Mouse (Mus musculus) hindlimb bud, embryonic 11.5 days (tissue): ENCODE measurements around the gene Ippk.

Source experiments
- DNase-seq: peaks from one replicate; pipeline ENCODE4 v3.0.0-alpha.2; 2012; ENCODE audit warnings: low read depth, low spot score; ENCODE audit errors: extremely low spot score

Ippk gene

DNA sequence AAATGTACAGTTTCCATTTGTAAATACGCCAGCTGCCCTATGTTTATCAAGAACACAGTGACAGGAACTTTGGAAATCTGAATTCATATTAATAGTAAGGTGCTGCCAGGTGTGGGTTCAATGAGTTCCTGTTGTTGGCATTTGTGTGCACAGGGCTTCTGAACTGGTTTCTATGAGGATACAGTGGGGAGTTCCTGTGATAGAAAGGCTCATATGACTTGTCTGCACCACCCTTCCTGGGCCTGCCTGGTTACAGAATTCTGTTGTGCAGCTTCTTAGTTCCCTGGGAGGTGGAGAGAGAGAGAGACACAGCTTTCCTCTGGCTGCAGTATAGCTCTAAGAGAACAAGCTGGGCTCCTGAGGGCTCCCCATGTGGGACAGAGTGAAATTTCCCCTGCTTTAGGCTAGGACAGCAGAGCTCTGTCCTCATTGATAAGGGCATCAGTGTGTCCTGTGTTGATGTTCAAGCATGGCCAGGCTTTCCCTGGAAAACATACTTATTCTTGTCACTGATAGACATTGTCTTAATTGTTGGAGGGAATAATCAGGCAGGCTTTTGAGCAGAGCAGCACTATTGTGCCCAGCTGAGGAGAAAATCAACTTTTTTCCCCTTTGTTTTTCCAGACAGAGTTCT lies 7.1 kb downstream of the Ippk start:
- no peak for DNase-seq

- no peak for DNase-seq
These were observed 9.5 kb downstream of the Ippk start for GRCm38 (mm10) chr13:49430529-49430928.

DNA sequence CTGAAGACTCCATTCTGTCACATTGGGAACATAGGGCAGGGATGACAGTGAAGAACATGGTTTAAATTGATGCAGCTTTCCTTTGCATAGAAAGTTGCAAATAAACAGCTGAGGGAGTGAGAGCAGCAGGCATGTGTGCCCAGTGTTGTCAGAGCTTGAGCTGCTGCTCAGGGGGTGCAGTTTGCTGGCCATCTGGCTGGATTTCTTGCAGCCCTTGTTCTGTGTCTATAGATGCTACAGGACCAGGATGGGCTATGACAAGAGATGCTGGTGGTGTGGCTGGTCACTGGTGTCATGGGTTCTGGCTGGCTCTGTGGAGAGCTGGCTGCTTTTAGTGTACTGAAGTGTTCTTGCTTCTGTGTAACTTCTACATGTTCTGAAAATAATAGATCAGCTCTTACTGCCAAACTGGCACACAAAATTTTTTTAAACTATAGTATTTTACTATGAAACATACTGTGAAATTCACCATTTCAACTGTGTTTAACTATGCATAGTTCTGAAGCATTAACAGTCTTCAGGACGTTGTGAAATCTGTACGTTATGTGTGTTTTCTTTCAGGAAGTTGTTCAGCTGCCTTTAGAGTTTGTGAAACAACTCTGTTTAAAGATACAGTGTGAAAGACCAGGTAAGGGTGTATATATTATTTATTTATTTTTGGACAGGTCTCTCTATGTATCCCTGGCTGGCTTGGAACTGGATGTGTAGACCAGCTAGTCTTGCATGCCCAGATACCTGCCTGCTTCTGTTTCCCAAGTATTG lies 12.4 kb downstream of the Ippk start:
- DNase-seq, result no peak

GRCm38 (mm10) chr13:49435745-49436144 lies 14.7 kb downstream of the Ippk start:
- DNase-seq, result no peak

- no peak for DNase-seq
These were observed 15.1 kb downstream of the Ippk start for GRCm38 (mm10) chr13:49436170-49436569.

- no peak for DNase-seq
These were observed 23.4 kb downstream of the Ippk start for GRCm38 (mm10) chr13:49444451-49444850.

GRCm38 (mm10) chr13:49449318-49449749 lies 28.3 kb downstream of the Ippk start:
- peak; percentile 41 for DNase-seq

DNA sequence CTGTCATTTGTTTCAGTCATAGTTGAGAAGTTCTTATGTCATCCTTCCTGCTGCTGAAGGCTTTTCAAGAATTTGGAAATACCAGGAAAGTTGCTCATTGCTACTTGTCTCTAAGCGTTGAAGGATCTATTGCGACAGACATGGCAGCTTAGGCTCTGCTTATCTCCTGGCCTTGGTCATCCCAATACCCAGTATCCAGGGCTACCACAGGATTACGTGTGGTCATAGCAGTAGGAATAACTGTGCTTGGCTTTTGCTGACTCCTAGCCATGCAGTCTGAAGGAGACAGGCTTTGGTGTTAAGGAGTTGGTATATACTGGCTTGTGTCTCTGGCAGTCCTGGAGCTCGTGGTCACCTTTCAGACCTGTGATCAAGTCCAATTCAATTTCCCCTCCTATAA lies 39.2 kb downstream of the Ippk start:
- DNase-seq, result no peak

GRCm38 (mm10) chr13:49460692-49461414 lies 39.8 kb downstream of the Ippk start:
- no peak for DNase-seq

DNA sequence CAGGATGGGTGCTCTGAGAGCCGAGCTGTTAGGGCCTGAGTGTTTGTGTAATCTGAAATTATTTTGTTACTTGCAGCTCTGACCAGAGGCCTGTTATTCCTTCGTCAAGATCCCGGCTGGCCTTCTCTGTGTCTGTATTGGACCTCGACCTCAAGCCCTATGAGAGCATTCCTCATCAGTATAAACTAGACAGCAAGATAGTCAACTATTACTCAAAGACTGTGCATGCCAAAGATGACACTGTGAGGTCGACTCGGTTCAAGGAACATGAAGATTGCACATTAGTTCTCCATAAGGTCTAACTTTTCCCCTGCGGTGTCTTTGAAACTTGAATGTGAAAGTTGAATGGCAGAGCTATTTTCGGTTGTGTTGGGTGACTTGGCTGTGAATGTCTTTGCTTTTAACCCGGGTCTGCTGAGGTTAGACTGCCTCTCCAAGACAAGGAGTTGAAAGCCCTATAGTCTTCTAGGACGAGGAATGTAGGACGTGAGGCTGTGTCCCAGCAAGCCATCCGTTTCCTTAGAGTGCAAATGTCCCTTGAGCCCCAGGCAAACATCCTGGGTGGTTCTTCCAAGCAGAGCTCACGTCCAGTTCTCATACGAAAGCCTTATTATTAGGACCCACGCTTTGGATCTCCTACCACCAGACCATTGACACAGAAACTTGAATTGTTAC lies 40.5 kb downstream of the Ippk start:
- DNase-seq, result no peak

GRCm38 (mm10) chr13:49462921-49463320 lies 41.9 kb downstream of the Ippk start:
- no peak for DNase-seq

- no peak for DNase-seq
These were observed 44.8 kb downstream of the Ippk start for GRCm38 (mm10) chr13:49465875-49466274.

GRCm38 (mm10) chr13:49466393-49467075 lies 45.5 kb downstream of the Ippk start:
- no peak for DNase-seq

DNA sequence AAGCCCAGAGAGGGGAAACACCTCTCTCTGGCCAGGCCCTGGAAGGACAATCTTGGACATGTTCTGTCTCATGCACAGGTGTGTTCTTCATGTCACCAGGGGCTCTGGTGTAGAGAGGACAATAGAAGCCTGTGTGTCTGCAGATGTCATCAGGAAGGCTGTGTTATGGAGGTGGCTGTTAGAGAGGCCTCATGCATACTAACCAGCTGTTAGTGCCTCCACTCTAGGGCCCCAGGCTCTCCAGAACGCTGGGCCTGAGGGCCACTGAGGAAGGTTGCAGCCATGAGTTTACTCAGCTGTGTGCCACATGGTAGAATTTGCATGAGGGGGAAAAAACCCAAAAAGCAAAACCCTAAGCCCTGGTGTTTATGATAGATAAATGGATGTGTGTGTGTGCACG lies 46.5 kb downstream of the Ippk start:
- DNase-seq, result no peak

DNA sequence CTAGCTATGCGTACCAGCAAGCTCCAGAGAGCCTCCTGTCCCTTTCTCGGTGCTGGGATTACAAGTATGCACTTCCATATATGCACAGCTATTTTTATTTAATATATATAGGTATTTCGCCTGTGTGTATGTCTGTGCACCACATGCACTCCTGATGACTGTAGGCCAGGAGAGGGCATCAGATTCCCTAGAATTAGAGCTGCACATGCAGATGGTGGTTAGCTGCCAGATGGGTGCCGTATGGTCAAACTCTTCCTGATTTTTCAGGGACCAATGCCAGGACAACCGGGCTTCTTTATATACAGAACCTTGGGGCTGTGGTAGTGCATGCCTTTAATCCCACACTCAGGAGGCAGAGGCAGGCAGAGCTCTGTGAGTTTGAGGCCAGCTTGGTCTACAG lies 48.0 kb downstream of the Ippk start:
- no peak for DNase-seq

GRCm38 (mm10) chr13:49470319-49470718 lies 49.3 kb downstream of the Ippk start:
- no peak for DNase-seq

DNA sequence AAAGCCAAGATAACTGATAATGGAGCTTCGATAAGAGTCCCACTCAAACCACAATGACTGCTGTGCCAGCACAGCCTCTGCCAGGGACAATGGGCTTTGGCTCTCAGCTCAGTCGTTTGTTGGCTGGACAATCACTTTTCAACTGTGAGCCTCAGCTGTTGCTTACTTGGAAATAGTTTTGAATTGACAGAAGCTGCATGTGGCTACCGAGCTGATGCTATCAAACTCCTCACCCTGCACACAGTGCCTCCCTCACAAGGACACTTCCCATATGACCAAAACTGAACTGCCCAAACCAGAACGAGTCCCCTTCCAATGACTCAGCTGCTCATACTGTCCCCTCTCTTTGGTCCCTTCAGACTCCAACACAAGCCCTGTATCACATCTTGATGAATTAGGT lies 49.8 kb downstream of the Ippk start:
- DNase-seq, result no peak

- DNase-seq, result no peak
These were observed 51.1 kb downstream of the Ippk start for GRCm38 (mm10) chr13:49471981-49472675.

DNA sequence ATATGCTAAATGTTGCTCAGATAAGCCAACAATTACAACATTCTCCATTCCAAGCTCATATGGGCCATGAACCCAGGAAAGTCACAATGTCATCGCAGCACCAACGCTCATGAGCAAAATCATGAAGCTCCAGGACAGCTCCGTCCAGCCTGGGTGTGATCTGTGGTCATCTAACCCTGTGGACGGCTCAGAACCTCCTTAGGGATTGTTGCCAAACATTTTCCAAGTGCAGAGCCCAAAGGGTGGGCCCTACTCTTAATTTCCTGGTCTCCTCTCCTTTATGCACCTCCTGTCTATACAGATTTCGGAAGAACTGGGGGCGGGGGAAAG lies 51.6 kb downstream of the Ippk start:
- no peak for DNase-seq

DNA sequence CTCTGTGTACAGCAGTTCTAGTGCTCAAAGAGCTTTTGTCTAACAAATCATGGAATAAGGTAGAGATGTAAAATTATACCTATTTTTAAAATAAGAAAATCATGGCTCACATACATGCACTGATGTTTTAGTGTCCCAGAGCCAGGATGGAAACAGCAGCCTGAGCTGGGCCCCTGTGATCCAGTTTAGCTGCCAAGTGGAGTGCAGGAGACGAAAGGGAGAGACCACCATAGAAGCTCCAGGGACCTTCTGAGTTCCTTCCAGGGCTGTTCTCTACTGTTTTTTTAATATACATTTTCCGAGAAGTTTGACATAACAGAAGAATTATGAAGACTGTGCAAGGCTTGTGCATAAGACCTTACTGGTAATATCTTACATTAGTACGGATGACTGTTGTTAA lies 56.8 kb downstream of the Ippk start:
- DNase-seq, result no peak
